Mouse (Mus musculus) lung, adult 2 months (tissue): Measurements from ENCODE around the gene Gdap1l1.

Source experiments
- CTCF ChIP-seq: fragments of 200-500 bp; IDR thresholded peaks from 2 replicates; pipeline ENCODE4 v1.5.1; 2011; ENCODE audit warnings: mild to moderate bottlenecking, low read length, control low read depth; ENCODE audit not compliant: insufficient read depth
- POLR2A ChIP-seq: fragments of 200-500 bp; IDR thresholded peaks from 2 replicates; pipeline ENCODE4 v1.6.1; 2011; ENCODE audit warnings: low read depth, mild to moderate bottlenecking, control low read depth, low read length, borderline replicate concordance; ENCODE audit errors: extremely low read depth

DNA sequence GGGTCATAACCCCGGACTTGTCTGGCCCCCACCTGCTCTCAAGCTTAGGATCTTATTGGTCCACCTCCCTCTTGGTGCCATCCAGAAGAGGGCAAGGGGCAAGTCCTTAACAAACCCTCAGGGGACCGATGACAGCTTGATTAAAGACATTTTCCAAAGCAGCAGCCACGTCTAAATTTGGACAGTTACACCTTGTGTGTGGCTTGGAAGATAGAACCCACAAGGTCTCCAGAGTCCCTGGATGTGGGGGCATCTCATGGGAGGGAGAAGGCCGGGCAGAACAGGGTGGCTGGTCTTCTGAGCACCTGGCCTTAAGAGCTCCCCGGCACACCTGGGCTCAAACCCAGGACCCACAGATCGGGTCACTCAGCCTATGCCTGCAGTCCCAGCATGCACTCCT lies 44.3 kb upstream of the Gdap1l1 start:
- no peak for TF ChIP-seq CTCF
- TF ChIP-seq POLR2A, result no peak
